Mouse (Mus musculus): Measurements from ENCODE around the gene Setd7.

- TF ChIP-seq CTCF (IDR thresholded peaks at IDR 0.05; ENCODE audit: control insufficient read depth, insufficient read depth, insufficient read length) (no peak), MAX (IDR thresholded peaks at IDR 0.05) (no peak), USF1 (IDR thresholded peaks at IDR 0.05; ENCODE audit: low read depth) (no peak), CEBPB (IDR thresholded peaks at IDR 0.05; ENCODE audit: low read depth) (no peak), MYOD1 (IDR thresholded peaks at IDR 0.05; ENCODE audit: control insufficient read depth, insufficient read length, low read depth) (no peak), FOSL1 (IDR thresholded peaks at IDR 0.05; ENCODE audit: insufficient read depth, low read length, poor library complexity, severe bottlenecking) (no peak), MYOG (IDR thresholded peaks at IDR 0.05; ENCODE audit: control insufficient read depth, extremely low read depth, insufficient read length) (no peak)
These were observed 33.8 kb downstream of the Setd7 start for GRCm38 (mm10) chr3:51526891-51527290.
